ENCODE assay signal across 20 mouse cellular contexts in genomic region chr3:133097936-133098335, GRCm38 (mm10). TPM values are rescaled to one million over a fixed set of nuclear protein-coding genes. Genes with fewer than 3 reads are reported as not detected.
DNase-seq lines count a peak whose midpoint lies in the region; ATAC-seq and TF ChIP-seq lines count a peak whose summit lies in the region.
"Had no signal": no experiment of that assay in that cellular context is flagged by ENCODE, and none has a peak within 500 bp of the region (broad histone marks: within the 10 kb centered on the region; RNA-seq: fewer than 3 reads in every experiment).

No protein-coding gene starts in this region.

- H3K36me3 ChIP-seq in liver, embryonic 14.5 days (replicated peaks; ENCODE audit: control insufficient read depth, insufficient read depth, low read depth), result peaks cover 18% of the 10 kb centered on the region
- peaks cover 69% of the 10 kb centered on the region for H3K36me3 ChIP-seq in embryonic facial prominence, embryonic 10.5 days (replicated peaks)

- ATAC-seq in erythroblast, adult 5-6 weeks (replicated peaks; ENCODE audit: low FRiP score, poor library complexity, severe bottlenecking), result 0 out of 2 replicates have a peak, but pooled peaks have one; percentile 32
- ATAC-seq in liver, embryonic 14.5 days (ENCODE audit: insufficient read depth), result peak; percentile 53; the same call in 1 of the 2 replicates
- peak; percentile 42 for ATAC-seq in megakaryocyte progenitor cell, adult 5-6 weeks (replicated peaks; ENCODE audit: poor library complexity)
- ATAC-seq: forebrain, embryonic 16.5 days; hindbrain, postnatal 0 days had no signal

- no peak overlapping the region for H3K4me3 ChIP-seq in liver, embryonic 14.5 days (ENCODE audit: insufficient read depth in 1 of 2, low read depth in 2 of 2, low read length in 2 of 2)
- no peak overlapping the region for H3K4me3 ChIP-seq in embryonic facial prominence, embryonic 10.5 days
- H3K4me3 ChIP-seq: embryonic facial prominence, embryonic 15.5 days; forebrain, embryonic 12.5 days; gastrocnemius, adult 2 months; heart, embryonic 10.5 days; hindbrain, embryonic 13.5 days had no signal

- H3K27ac ChIP-seq in liver, embryonic 14.5 days, result no peak overlapping the region
- no peak overlapping the region for H3K27ac ChIP-seq in embryonic facial prominence, embryonic 10.5 days (replicated peaks)
- H3K27ac ChIP-seq: embryonic facial prominence, embryonic 15.5 days; forebrain, embryonic 12.5 days; gastrocnemius, adult 2 months; heart, embryonic 10.5 days; hindbrain, embryonic 13.5 days; hindbrain, postnatal 0 days had no signal

- WGBS in liver, embryonic 14.5 days (ENCODE audit: insufficient replicate concordance), result 49% methylated on average over 6 of the region's 6 CpGs
- WGBS in embryonic facial prominence, embryonic 10.5 days, result 94% methylated on average over 6 of the region's 6 CpGs

- peak; percentile 55 for DNase-seq in MEL-GATA-1-ER (ENCODE audit: extremely low read depth, low read depth)
- DNase-seq in liver, embryonic 14.5 days (ENCODE audit: low read depth in 3 of 3, low spot score in 3 of 3), result no peak
- DNase-seq in thymus, postnatal 4 days, result no peak
- DNase-seq in embryonic facial prominence, embryonic 10.5 days (ENCODE audit: low spot score), result no peak
- no peak for DNase-seq in frontal cortex, postnatal 10 days (ENCODE audit: low spot score in 2 of 2)
- DNase-seq: adrenal gland, postnatal 14 days; cerebellum, adult 18-20 months; cerebellum, adult 9-11 months; gastrocnemius, adult 2 months; gastrocnemius, postnatal 36 days; heart, adult 11 months; heart, postnatal 10 days had no signal

- peaks cover 8 to 12% of the 10 kb centered on the region in 2 experiments for H3K4me1 ChIP-seq in liver, embryonic 14.5 days (replicated peaks; ENCODE audit: control insufficient read depth in 2 of 2, insufficient read depth in 2 of 2, low read length in 1 of 2)
- H3K4me1 ChIP-seq in embryonic facial prominence, embryonic 10.5 days, result peaks cover 5% of the 10 kb centered on the region
- H3K4me1 ChIP-seq: heart, embryonic 10.5 days had no signal

- no peaks in the 10 kb centered on the region for H3K27me3 ChIP-seq in liver, embryonic 14.5 days (ENCODE audit: control insufficient read depth, insufficient read depth, low read length)
- no peaks in the 10 kb centered on the region for H3K27me3 ChIP-seq in embryonic facial prominence, embryonic 10.5 days (replicated peaks; ENCODE audit: low read depth, poor library complexity, severe bottlenecking)
- H3K27me3 ChIP-seq: embryonic facial prominence, embryonic 15.5 days; forebrain, embryonic 12.5 days; hindbrain, embryonic 13.5 days had no signal

- no peak overlapping the region for H3K9ac ChIP-seq in liver, embryonic 14.5 days (replicated peaks)
- H3K9ac ChIP-seq: embryonic facial prominence, embryonic 15.5 days; forebrain, embryonic 12.5 days; hindbrain, embryonic 13.5 days had no signal

- TF ChIP-seq EP300 in liver, embryonic 14.5 days (IDR thresholded peaks at IDR 0.05; ENCODE audit: low read depth), result no peak

- peak overlapping the region; percentile 47 for H3K4me2 ChIP-seq in liver, embryonic 14.5 days (ENCODE audit: low read depth)
- H3K4me2 ChIP-seq: embryonic facial prominence, embryonic 15.5 days; forebrain, embryonic 12.5 days; hindbrain, embryonic 13.5 days had no signal

- H3K9me3 ChIP-seq in liver, embryonic 14.5 days (ENCODE audit: control insufficient read depth, low read length), result no peaks in the 10 kb centered on the region
- no peaks in the 10 kb centered on the region for H3K9me3 ChIP-seq in embryonic facial prominence, embryonic 10.5 days
- H3K9me3 ChIP-seq: embryonic facial prominence, embryonic 15.5 days; forebrain, embryonic 12.5 days; heart, embryonic 10.5 days; hindbrain, embryonic 13.5 days had no signal

- TF ChIP-seq CTCF in liver, embryonic 14.5 days (IDR thresholded peaks at IDR 0.05; ENCODE audit: low read depth), result no peak

RNA-seq across cellular contexts. Expression of gene Gstcd, which starts 6.1 kb away (rescaled TPM):
- total RNA-seq in erythroblast, adult 5-6 weeks (2015; ENCODE audit: low replicate concordance), result 3.7 and 4.8 TPM in 2 replicates
- 5.3 and 7.7 TPM in 2 replicates for total RNA-seq in erythroblast, adult 5-6 weeks (2017; ENCODE audit: low replicate concordance)
- 3.7 and 5.3 TPM in 2 replicates for polyA plus RNA-seq in liver, embryonic 14.5 days (2012; rRNA removed)
- 2.3 and 3.0 TPM in 2 replicates for polyA plus RNA-seq in liver, embryonic 14.5 days (2014; fragmentation: Nextera tagmentation; extraction: Ambion mirVana)
- total RNA-seq in megakaryocyte progenitor cell, adult 5-6 weeks (2015), result 23.4 and 24.6 TPM in 2 replicates
- total RNA-seq in megakaryocyte progenitor cell, adult 5-6 weeks (2017), result 17.6 and 21.4 TPM in 2 replicates
- 9.7 and 10.2 TPM in 2 replicates for polyA plus RNA-seq in embryonic facial prominence, embryonic 10.5 days (2016; fragmentation: Nextera tagmentation; extraction: Ambion mirVana)

RNA-seq across cellular contexts. Expression of gene Ints12, which starts 6.3 kb away (rescaled TPM):
- 10.4 and 10.9 TPM in 2 replicates for total RNA-seq in erythroblast, adult 5-6 weeks (2015; ENCODE audit: low replicate concordance)
- total RNA-seq in erythroblast, adult 5-6 weeks (2017; ENCODE audit: low replicate concordance), result 11.6 and 18.1 TPM in 2 replicates
- polyA plus RNA-seq in liver, embryonic 14.5 days (2012; rRNA removed), result 4.3 and 6.9 TPM in 2 replicates
- 8.9 and 9.7 TPM in 2 replicates for polyA plus RNA-seq in liver, embryonic 14.5 days (2014; fragmentation: Nextera tagmentation; extraction: Ambion mirVana)
- total RNA-seq in megakaryocyte progenitor cell, adult 5-6 weeks (2015), result 23.1 and 24.0 TPM in 2 replicates
- total RNA-seq in megakaryocyte progenitor cell, adult 5-6 weeks (2017), result 12.5 and 14.9 TPM in 2 replicates
- 22.5 and 24.0 TPM in 2 replicates for polyA plus RNA-seq in embryonic facial prominence, embryonic 10.5 days (2016; fragmentation: Nextera tagmentation; extraction: Ambion mirVana)
